Mouse (Mus musculus) layer of hippocampus, adult 6 months (tissue): Measurements from ENCODE around the gene Vmn1r35. TPM values are rescaled to one million over a fixed set of nuclear protein-coding genes. Genes with fewer than 3 reads are reported as not detected.

Experiments used
- long read RNA-seq, 2 experiments: library from polyadenylated mRNA; unstranded; transcript quantifications; one replicate each; pipeline ENCODE4 v2.0.0; 2019 to 2020
- polyA plus RNA-seq: library from polyadenylated mRNA; unstranded; fragments of <200 nt; fragmentation: Nextera tagmentation; gene quantifications from 2 replicates; pipeline ENCODE4 v1.2.3, GENCODE M21; 2021

The Vmn1r35 gene
- polyA plus RNA-seq, result not detected in 2 replicates
- long read RNA-seq, experiment 1, result 0 reads
- long read RNA-seq, experiment 2, result 0 reads

GRCm38 (mm10) chr6:66685806-66686205, at the start of gene Vmn1r35:
Vmn1r35 (minus strand) TSS chr6:66685906.

GRCm38 (mm10) chr6:66729082-66729481, 43.4 kb upstream of the Vmn1r35 start, which contains the start of gene Vmn1r37:
Vmn1r37 (plus strand) TSS chr6:66729382.

GRCm38 (mm10) chr6:66719068-66719467, 33.4 kb upstream of the Vmn1r35 start, which contains the start of gene Vmn1r36:
Vmn1r36 (minus strand) TSS chr6:66719168.

GRCm38 (mm10) chr6:66643779-66644178, 41.9 kb downstream of the Vmn1r35 start, which contains the start of gene Vmn1r34:
Vmn1r34 (minus strand) TSS chr6:66643879.

Other genes with a start within 250 kb of the Vmn1r35 start
- 3.9 and 4.0 TPM in 2 replicates for gene Mad2l1, start 150.5 kb downstream of the Vmn1r35 start, polyA plus RNA-seq
- gene Vmn1r32, start 125.8 kb downstream of the Vmn1r35 start, polyA plus RNA-seq, result not detected in 2 replicates
- not detected in 2 replicates for gene Vmn1r33, start 67.6 kb downstream of the Vmn1r35 start, polyA plus RNA-seq
- gene Vmn1r34, start 42.0 kb downstream of the Vmn1r35 start, polyA plus RNA-seq, result not detected in 2 replicates
- not detected in 2 replicates for gene Vmn1r36, start 33.3 kb upstream of the Vmn1r35 start, polyA plus RNA-seq
- not detected in 2 replicates for gene Vmn1r37, start 43.5 kb upstream of the Vmn1r35 start, polyA plus RNA-seq
- not detected in 2 replicates for gene Vmn1r38, start 96.7 kb upstream of the Vmn1r35 start, polyA plus RNA-seq
- gene Vmn1r39, start 124.7 kb upstream of the Vmn1r35 start, polyA plus RNA-seq, result not detected in 2 replicates
- 69.7 and 71.7 TPM in 2 replicates for gene Gng12, start 210.5 kb upstream of the Vmn1r35 start, polyA plus RNA-seq